Mouse (Mus musculus): ENCODE results near the gene Tec.

- TF ChIP-seq CTCF (IDR thresholded peaks at IDR 0.05; ENCODE audit: extremely low read depth, insufficient read depth, insufficient read length, insufficient replicate concordance) = no peak
- TF ChIP-seq POLR2A (IDR thresholded peaks at IDR 0.05; ENCODE audit: low read depth, low read length) = no peak
Observed at GRCm38 (mm10) chr5:72886458-72887222, 18.4 kb upstream of the Tec start.
